Mouse (Mus musculus) G1E (cell line): ENCODE data around the gene Mreg. TPM values are rescaled to one million over a fixed set of nuclear protein-coding genes. Genes with fewer than 3 reads are reported as not detected.
A peak's percentile ranks its signal among the peaks of the same experiment; 100 is the strongest.

Source experiments
- ATAC-seq: 2 replicates; pipeline ENCODE4 v1.8.0; 2016; ENCODE audit warnings: mild to moderate bottlenecking; ENCODE audit not compliant: insufficient number of reproducible peaks, poor library complexity, low FRiP score, severe bottlenecking; ENCODE audit errors: extremely low read depth
- DNase-seq: peaks from one replicate; pipeline ENCODE4 v3.0.0; 2012; ENCODE audit warnings: low spot score
- H3K27me3 ChIP-seq: 2 replicates; pipeline ENCODE4 v1.6.1; 2012; ENCODE audit warnings: mild to moderate bottlenecking, low read length, inconsistent platforms; ENCODE audit not compliant: insufficient read depth
- H3K36me3 ChIP-seq: replicated peaks from 2 replicates; pipeline ENCODE3; 2012; ENCODE audit warnings: mild to moderate bottlenecking, inconsistent platforms
- H3K4me1 ChIP-seq: 2 replicates; pipeline ENCODE4 v1.6.1; 2012; ENCODE audit warnings: low read depth, low read length, inconsistent platforms, mixed read lengths; ENCODE audit not compliant: insufficient read depth
- H3K4me3 ChIP-seq: 2 replicates; pipeline ENCODE4 v1.5.1; 2012; ENCODE audit warnings: low read depth, mild to moderate bottlenecking, inconsistent platforms, low read length, moderate library complexity, mixed read lengths
- H3K9me3 ChIP-seq: replicated peaks from 2 replicates; pipeline ENCODE4 v1.6.1; 2012; ENCODE audit warnings: inconsistent platforms
- CTCF ChIP-seq: IDR thresholded peaks from 2 replicates; pipeline ENCODE4 v1.5.1; 2012; ENCODE audit warnings: low read depth, low read length, inconsistent platforms, mixed read lengths
- GATA1 ChIP-seq: IDR thresholded peaks from 2 replicates; pipeline ENCODE4 v1.6.1; 2012; ENCODE audit warnings: borderline replicate concordance, low read length, inconsistent platforms, mixed read lengths
- GATA2 ChIP-seq: IDR thresholded peaks from 2 replicates; pipeline ENCODE4 v1.6.1; 2012; ENCODE audit warnings: low read depth, low read length, inconsistent platforms, borderline replicate concordance
- POLR2AphosphoS5 ChIP-seq: IDR thresholded peaks from 2 replicates; pipeline ENCODE4 v1.6.1; 2012; ENCODE audit warnings: low read depth, low read length, inconsistent platforms; ENCODE audit not compliant: insufficient replicate concordance
- TAL1 ChIP-seq: conservative IDR thresholded peaks from 2 replicates; pipeline ENCODE4 v1.6.1; 2012; ENCODE audit warnings: low read depth, low read length, inconsistent platforms, mixed read lengths
- polyA plus RNA-seq: library from polyadenylated mRNA; stranded (reverse); fragments of >175 nt; gene quantifications from 2 replicates; pipeline ENCODE4 v1.2.3, GENCODE M21; 2012
- total RNA-seq, 2 experiments: library from RNA; stranded (forward) in 1 of 2; stranded (reverse) in 1 of 2; fragments of 200-1000 nt in 1 of 2; fragments of >200 nt in 1 of 2; fragmentation: Nextera tagmentation in 1 of 2; gene quantifications; 2 replicates each; pipeline ENCODE4 v1.2.3; 2014 to 2017

The Mreg gene
- total and polyA plus RNA-seq, 3 experiments = 0.05 TPM; not detected in 2

GRCm38 (mm10) chr1:72167024-72167423 lies 45.1 kb downstream of the Mreg start:
- Histone ChIP-seq H3K27me3 (no peaks in the 10 kb centered on the region), H3K4me1 (no peaks in the 10 kb centered on the region), H3K36me3 (no peaks in the 10 kb centered on the region), H3K4me3 (no peak overlapping the region), H3K9me3 (no peaks in the 10 kb centered on the region)
- ATAC-seq (no peak), DNase-seq (no peak)
- TF ChIP-seq CTCF (no peak), GATA1 (no peak), GATA2 (no peak), POLR2AphosphoS5 (no peak)

GRCm38 (mm10) chr1:72166468-72166814 lies 45.7 kb downstream of the Mreg start:
- no peak overlapping the region for H3K4me3 ChIP-seq

GRCm38 (mm10) chr1:72165723-72166467 lies 46.2 kb downstream of the Mreg start:
- H3K9me3 ChIP-seq = no peaks in the 10 kb centered on the region
- no peaks in the 10 kb centered on the region for H3K4me1 ChIP-seq
- H3K36me3 ChIP-seq = no peaks in the 10 kb centered on the region
- no peak for TF ChIP-seq GATA1
- ATAC-seq = no peak
- no peak for DNase-seq
- no peaks in the 10 kb centered on the region for H3K27me3 ChIP-seq
- H3K4me3 ChIP-seq = no peak overlapping the region

More at GRCm38 (mm10) chr1:72166468-72166814, 45.7 kb downstream of the Mreg start:
- H3K9me3 ChIP-seq = no peaks in the 10 kb centered on the region
- H3K36me3 ChIP-seq = no peaks in the 10 kb centered on the region
- DNase-seq (no peak), ATAC-seq (no peak)
- TF ChIP-seq GATA2 (no peak), CTCF (no peak), TAL1 (no peak), GATA1 (no peak), POLR2AphosphoS5 (no peak)
- no peaks in the 10 kb centered on the region for H3K4me1 ChIP-seq
- H3K27me3 ChIP-seq = no peaks in the 10 kb centered on the region

- no peaks in the 10 kb centered on the region for H3K36me3 ChIP-seq
- no peaks in the 10 kb centered on the region for H3K4me1 ChIP-seq
- H3K27me3 ChIP-seq = no peaks in the 10 kb centered on the region
- no peaks in the 10 kb centered on the region for H3K9me3 ChIP-seq
- no peak for DNase-seq
- no peak overlapping the region for H3K4me3 ChIP-seq
- no peak for ATAC-seq
- TF ChIP-seq GATA1 (no peak), POLR2AphosphoS5 (no peak), GATA2 (no peak), TAL1 (no peak), CTCF (no peak)
Observed at GRCm38 (mm10) chr1:72160321-72160720, 51.8 kb downstream of the Mreg start.

GRCm38 (mm10) chr1:72145041-72145440 lies 67.1 kb downstream of the Mreg start:
- no peaks in the 10 kb centered on the region for H3K27me3 ChIP-seq
- H3K4me1 ChIP-seq = peaks cover 4% of the 10 kb centered on the region; the same call in 1 of the 2 replicates
- H3K4me3 ChIP-seq = no peak overlapping the region
- no peak for TF ChIP-seq CTCF
- no peak for TF ChIP-seq TAL1
- no peak for TF ChIP-seq GATA2
- TF ChIP-seq POLR2AphosphoS5 = no peak
- no peak for TF ChIP-seq GATA1
- DNase-seq = no peak
- no peak for ATAC-seq
- H3K9me3 ChIP-seq = no peaks in the 10 kb centered on the region
- H3K36me3 ChIP-seq = no peaks in the 10 kb centered on the region

GRCm38 (mm10) chr1:72144426-72144825 lies 67.7 kb downstream of the Mreg start:
- Histone ChIP-seq H3K9me3 (no peaks in the 10 kb centered on the region), H3K36me3 (no peaks in the 10 kb centered on the region), H3K4me3 (no peak overlapping the region), H3K27me3 (no peaks in the 10 kb centered on the region), H3K4me1 (peaks cover 4% of the 10 kb centered on the region; the same call in 1 of the 2 replicates)
- TF ChIP-seq POLR2AphosphoS5 (no peak), CTCF (no peak), TAL1 (no peak), GATA1 (no peak), GATA2 (no peak)
- ATAC-seq = no peak
- no peak for DNase-seq

- H3K4me1 ChIP-seq = peaks cover 4% of the 10 kb centered on the region; the same call in 1 of the 2 replicates
- no peak overlapping the region for H3K4me3 ChIP-seq
- TF ChIP-seq CTCF (peak; percentile 97), POLR2AphosphoS5 (no peak)
- no peaks in the 10 kb centered on the region for H3K27me3 ChIP-seq
- H3K9me3 ChIP-seq = no peaks in the 10 kb centered on the region
- ATAC-seq = no peak
- DNase-seq = peak; percentile 40
- H3K36me3 ChIP-seq = no peaks in the 10 kb centered on the region
Observed at GRCm38 (mm10) chr1:72141893-72142480, 70.1 kb downstream of the Mreg start.
